Mouse (Mus musculus) ES-Bruce4 (cell line): ENCODE measurements around the gene Lhfpl3.

Experiments used
- CTCF ChIP-seq: IDR thresholded peaks from one replicate; pipeline ENCODE4 v1.8.1; 2011; ENCODE audit warnings: low read depth, low read length
- EP300 ChIP-seq: IDR thresholded peaks from 2 replicates; pipeline ENCODE4 v1.6.1; 2011; ENCODE audit warnings: low read depth, low read length; ENCODE audit not compliant: insufficient read depth
- POLR2A ChIP-seq: IDR thresholded peaks from one replicate; pipeline ENCODE4 v1.8.1; 2011; ENCODE audit warnings: low read length; ENCODE audit not compliant: insufficient read depth

DNA sequence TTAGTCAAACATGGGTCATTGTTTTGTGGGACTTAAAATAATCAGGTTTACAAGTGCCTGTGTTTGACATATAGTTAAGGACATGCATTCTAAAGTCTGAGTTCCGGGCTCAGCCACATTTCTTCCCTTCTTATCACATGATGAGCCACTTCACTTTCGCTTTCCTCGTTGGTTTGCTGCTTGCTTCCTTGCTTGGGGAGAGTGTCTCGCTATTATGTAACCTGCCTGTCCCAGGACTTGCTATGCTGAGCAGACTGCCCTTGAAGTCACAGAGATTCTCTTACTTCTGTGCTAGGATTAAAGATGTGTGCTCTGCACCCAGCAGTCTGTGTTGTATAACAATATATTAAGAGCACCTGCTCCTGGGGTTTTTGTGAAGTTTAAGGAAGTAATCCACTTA lies 110.6 kb downstream of the Lhfpl3 start:
- no peak for TF ChIP-seq POLR2A
- no peak for TF ChIP-seq EP300
- TF ChIP-seq CTCF = no peak
